Mouse (Mus musculus) ES-Bruce4 (cell line): ENCODE measurements around the gene Rdm1. TPM values are rescaled to one million over a fixed set of nuclear protein-coding genes. Genes with fewer than 3 reads are reported as not detected.
"Not testable (repeated sequence)": the region's sequence is repeated elsewhere in the genome, so short reads cannot be mapped to it uniquely, and the experiment has no call there.

Source experiments
- H3K27ac ChIP-seq: 2 replicates; pipeline ENCODE4 v1.5.1; 2012; ENCODE audit warnings: low read length, inconsistent platforms; ENCODE audit not compliant: insufficient read depth
- H3K27me3 ChIP-seq: 2 replicates; pipeline ENCODE4 v1.6.1; 2012; ENCODE audit warnings: mild to moderate bottlenecking, low read length, inconsistent platforms; ENCODE audit not compliant: control insufficient read depth, poor library complexity, insufficient read depth, severe bottlenecking
- H3K36me3 ChIP-seq: 2 replicates; pipeline ENCODE4 v1.6.1; 2012; ENCODE audit warnings: inconsistent platforms, mild to moderate bottlenecking, low read length, moderate library complexity; ENCODE audit not compliant: control insufficient read depth, poor library complexity, insufficient read depth, severe bottlenecking
- H3K4me1 ChIP-seq: one replicate; pipeline ENCODE4 v1.8.1; 2011; ENCODE audit warnings: low read length; ENCODE audit not compliant: control insufficient read depth, insufficient read depth
- H3K4me3 ChIP-seq: 2 replicates; pipeline ENCODE4 v1.5.1; 2011; ENCODE audit warnings: low read depth, mild to moderate bottlenecking, low read length
- H3K9ac ChIP-seq: 2 replicates; pipeline ENCODE4 v1.6.1; 2012; ENCODE audit warnings: low read depth, mild to moderate bottlenecking, inconsistent platforms; ENCODE audit not compliant: poor library complexity, severe bottlenecking
- H3K9me3 ChIP-seq: replicated peaks from 2 replicates; pipeline ENCODE4 v1.6.1; 2012; ENCODE audit warnings: mild to moderate bottlenecking, low read length, inconsistent platforms; ENCODE audit not compliant: control insufficient read depth, poor library complexity, insufficient read depth, severe bottlenecking
- CTCF ChIP-seq: IDR thresholded peaks from one replicate; pipeline ENCODE4 v1.8.1; 2011; ENCODE audit warnings: low read depth, low read length
- EP300 ChIP-seq: IDR thresholded peaks from 2 replicates; pipeline ENCODE4 v1.6.1; 2011; ENCODE audit warnings: low read depth, low read length; ENCODE audit not compliant: insufficient read depth
- POLR2A ChIP-seq: IDR thresholded peaks from one replicate; pipeline ENCODE4 v1.8.1; 2011; ENCODE audit warnings: low read length; ENCODE audit not compliant: insufficient read depth
- polyA plus RNA-seq: library from polyadenylated mRNA; stranded (reverse); fragments of >200 nt; gene quantifications from 2 replicates; pipeline ENCODE4 v1.2.4, GENCODE M21; 2011; ENCODE audit warnings: low read depth; ENCODE audit not compliant: missing spikeins, insufficient read depth, insufficient read length

The Rdm1 gene
- polyA plus RNA-seq, 1 experiment = 64.0 TPM

DNA sequence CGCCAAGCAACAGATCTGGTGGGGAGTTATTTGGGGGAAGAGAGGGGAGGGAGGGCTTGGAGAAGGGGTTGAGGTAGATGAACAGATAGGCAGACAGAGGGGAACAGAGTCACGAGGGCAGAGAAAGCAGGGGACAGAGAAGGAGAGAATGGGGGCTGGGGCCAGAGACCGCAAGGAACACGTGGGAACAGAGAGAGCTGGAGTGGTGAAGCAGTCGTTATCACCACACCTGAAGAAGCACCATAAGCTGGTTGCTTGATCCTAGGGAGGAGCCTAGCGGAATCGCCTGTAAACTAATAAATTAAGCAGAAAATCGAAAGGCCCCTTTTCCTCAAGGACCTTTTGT, 373 bp upstream of the Rdm1 start:
- Histone ChIP-seq H3K27ac (peak overlapping the region; percentile 98), H3K4me1 (no peaks in the 10 kb centered on the region), H3K27me3 (no peaks in the 10 kb centered on the region), H3K9me3 (peaks cover 21% of the 10 kb centered on the region; the same call in 1 of the 2 replicates), H3K36me3 (peaks cover 7% of the 10 kb centered on the region), H3K4me3 (peak overlapping the region; percentile 29), H3K9ac (peak overlapping the region; percentile 45)
- TF ChIP-seq POLR2A (no peak), CTCF (no peak), EP300 (no peak)

DNA sequence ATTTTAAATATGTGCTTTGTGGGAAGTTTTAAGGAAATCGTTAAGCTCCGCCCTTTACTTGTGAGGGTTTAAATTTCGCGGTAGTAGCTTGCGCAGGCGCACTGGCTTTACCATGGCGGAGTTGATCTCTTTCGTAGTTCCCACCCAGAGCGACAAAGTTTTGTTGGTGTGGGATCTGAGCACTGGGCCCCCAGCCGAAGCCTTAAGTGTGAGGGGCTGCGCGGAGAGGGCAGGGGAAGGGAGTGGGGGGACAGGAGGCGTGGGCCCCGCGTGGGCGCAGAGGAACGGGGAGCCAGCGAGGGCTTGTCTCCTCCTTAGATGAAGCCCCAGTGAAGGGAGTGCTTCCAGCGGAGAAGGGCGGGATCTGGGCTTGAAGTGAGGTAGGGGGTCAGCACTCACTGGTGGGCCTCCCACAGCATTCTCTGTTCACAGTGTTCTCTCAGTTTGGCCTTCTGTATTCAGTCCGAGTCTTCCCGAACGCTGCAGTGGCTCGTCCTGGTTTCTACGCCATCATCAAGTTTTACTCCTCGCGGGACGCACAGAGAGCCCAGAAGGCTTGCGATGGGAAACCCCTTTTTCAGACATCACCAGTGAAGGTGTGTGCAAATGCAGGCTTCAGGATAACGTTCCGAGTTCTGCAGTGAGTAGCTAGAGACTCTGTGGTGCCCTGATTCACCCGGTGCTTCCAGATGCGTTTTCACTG, 1.0 kb downstream of the Rdm1 start:
- Histone ChIP-seq H3K4me3 (peak overlapping the region; percentile 72), H3K9me3 (peaks cover 12% of the 10 kb centered on the region; the same call in 1 of the 2 replicates), H3K9ac (peak overlapping the region; percentile 83), H3K36me3 (peaks cover 9% of the 10 kb centered on the region), H3K27me3 (no peaks in the 10 kb centered on the region), H3K4me1 (no peaks in the 10 kb centered on the region), H3K27ac (peak overlapping the region; percentile 98)
- no peak for TF ChIP-seq EP300

DNA sequence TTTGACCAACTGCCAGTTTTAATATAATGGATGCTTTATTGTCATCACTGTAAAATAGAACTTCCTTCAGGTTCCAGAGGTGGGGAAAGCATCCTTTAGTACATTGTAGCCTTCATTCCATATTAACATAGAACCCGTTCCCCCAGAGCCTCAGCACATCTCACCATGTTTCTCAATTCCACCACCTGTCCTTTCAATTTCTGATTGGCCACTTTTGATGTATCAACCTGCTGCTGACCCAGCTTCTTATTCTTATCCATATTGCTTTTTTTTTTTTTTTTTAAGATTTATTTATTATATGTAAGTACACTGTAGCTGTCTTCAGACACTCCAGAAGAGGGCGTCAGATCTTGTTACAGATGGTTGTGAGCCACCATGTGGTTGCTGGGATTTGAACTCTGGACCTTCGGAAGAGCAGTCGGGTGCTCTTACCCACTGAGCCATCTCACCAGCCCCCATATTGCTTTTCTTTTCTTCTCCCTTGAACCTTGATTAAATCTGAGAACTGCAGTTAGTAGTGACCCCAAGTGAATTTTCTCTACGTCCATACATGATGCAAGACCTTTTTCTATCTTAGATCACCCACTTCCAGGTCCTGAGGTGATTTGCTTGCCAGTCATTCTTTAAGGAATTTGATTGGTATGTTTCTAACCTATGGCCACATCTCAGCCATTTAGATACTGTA, 1.9 kb downstream of the Rdm1 start:
- Histone ChIP-seq H3K27ac (peak overlapping the region; percentile 60; the same call in 1 of the 2 replicates), H3K9ac (peak overlapping the region; percentile 83), H3K36me3 (peaks cover 15% of the 10 kb centered on the region)
- H3K27me3 ChIP-seq, H3K9me3 ChIP-seq, H3K4me1 ChIP-seq, H3K4me3 ChIP-seq: not testable (repeated sequence)

DNA sequence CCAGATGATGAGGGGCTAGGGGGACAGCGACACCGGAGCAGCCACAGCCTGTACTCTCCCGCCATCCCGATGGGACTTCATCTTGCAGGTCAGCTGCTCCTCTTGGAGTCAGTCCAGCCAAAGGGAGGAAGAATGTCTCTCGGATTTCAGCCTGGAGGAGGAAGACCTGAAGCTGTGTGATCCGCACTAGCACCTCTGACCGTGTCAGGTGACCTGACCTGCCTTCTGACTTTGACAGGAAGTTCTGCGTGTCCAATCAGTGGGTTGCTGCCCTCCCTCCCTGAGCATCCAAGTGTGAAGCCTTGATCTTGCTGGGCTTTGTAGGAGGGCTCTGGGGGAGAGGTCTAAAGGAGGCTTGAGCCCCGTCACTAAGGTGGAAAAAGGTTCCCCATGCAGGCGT, 8.7 kb downstream of the Rdm1 start:
- no peak overlapping the region for H3K4me3 ChIP-seq
- peaks cover 13% of the 10 kb centered on the region for H3K36me3 ChIP-seq
- TF ChIP-seq POLR2A = no peak
- TF ChIP-seq EP300 = no peak
- TF ChIP-seq CTCF = no peak
- H3K9ac ChIP-seq = no peak overlapping the region
- no peaks in the 10 kb centered on the region for H3K9me3 ChIP-seq
- H3K4me1 ChIP-seq = no peaks in the 10 kb centered on the region
- H3K27me3 ChIP-seq = no peaks in the 10 kb centered on the region
- no peak overlapping the region for H3K27ac ChIP-seq

DNA sequence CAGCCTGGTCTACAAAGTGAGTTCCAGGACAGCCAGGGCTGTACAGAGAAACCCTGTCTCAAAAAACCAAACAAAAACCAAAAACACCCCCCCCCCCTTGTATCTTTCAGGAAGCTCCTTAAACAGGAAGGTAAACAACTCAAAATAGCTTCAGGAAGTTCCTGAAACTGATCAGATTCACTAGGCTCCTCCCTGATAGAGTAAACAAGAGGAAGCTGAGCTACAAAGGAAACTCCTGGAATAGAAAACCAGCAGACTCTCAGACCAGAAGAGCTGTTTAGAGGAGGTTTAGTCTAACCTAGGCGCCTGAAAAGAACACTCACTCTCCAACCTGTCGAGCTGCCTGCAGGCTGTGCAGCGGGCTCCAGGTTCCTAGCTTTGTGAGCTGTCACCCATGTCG, 12.8 kb downstream of the Rdm1 start:
- TF ChIP-seq EP300 = no peak
- TF ChIP-seq CTCF = no peak

DNA sequence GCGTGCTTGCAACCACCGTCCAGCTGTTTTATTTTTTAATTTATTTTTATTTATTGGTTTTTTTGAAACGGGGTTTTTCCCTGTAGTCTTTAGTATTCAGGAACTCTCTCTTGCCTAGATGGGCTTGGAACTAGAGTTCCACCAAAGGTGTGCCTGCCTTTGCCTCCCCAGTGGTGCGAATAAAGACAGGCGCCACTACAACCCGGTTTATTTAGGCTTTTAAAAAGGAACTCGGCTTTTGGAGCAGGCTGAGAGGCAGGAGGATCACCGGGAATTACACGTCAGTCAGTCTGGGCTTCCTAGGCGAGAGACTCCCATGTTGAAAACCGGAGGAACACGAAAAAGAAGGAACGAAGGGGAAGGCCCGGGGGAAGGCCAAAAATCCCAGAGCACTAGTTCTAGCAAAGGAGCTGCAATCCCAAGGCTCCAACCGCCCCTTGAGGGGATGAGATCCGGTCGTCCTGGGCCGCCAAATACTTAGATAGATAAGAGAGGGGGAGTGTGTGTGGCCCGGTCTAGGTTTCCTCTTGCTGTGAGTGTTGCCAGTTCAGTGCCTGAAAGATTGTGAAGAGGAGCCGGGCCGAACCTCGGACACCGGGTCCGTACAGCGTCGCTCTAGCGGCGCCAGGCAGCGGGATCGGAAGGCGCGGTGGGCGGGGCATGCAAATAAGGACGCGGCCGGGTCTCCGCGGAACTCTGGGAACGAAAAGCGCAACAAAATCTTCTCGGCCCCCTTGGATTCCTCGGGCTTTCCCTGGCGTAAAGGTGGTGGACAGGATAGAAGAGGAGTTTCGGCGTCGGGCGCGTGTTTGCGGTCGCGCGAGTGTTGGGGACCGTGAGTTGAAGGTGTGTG, 14.1 kb downstream of the Rdm1 start:
- H3K27ac ChIP-seq = peak overlapping the region; percentile 52; the same call in 1 of the 2 replicates
- H3K9me3 ChIP-seq, H3K36me3 ChIP-seq, H3K4me1 ChIP-seq, H3K27me3 ChIP-seq: not testable (repeated sequence)
- peak overlapping the region; percentile 75 for H3K4me3 ChIP-seq
- peak overlapping the region; percentile 82 for H3K9ac ChIP-seq

More for the DNA sequence above, 12.8 kb downstream of the Rdm1 start:
- H3K4me3 ChIP-seq = no peak overlapping the region
- no peaks in the 10 kb centered on the region for H3K9me3 ChIP-seq
- H3K36me3 ChIP-seq = peaks cover 2% of the 10 kb centered on the region
- H3K9ac ChIP-seq = no peak overlapping the region
- H3K27ac ChIP-seq = no peak overlapping the region
- H3K4me1 ChIP-seq = no peaks in the 10 kb centered on the region
- H3K27me3 ChIP-seq = no peaks in the 10 kb centered on the region
